ENCODE assay signal across 10 mouse cellular contexts in the genomic region with DNA sequence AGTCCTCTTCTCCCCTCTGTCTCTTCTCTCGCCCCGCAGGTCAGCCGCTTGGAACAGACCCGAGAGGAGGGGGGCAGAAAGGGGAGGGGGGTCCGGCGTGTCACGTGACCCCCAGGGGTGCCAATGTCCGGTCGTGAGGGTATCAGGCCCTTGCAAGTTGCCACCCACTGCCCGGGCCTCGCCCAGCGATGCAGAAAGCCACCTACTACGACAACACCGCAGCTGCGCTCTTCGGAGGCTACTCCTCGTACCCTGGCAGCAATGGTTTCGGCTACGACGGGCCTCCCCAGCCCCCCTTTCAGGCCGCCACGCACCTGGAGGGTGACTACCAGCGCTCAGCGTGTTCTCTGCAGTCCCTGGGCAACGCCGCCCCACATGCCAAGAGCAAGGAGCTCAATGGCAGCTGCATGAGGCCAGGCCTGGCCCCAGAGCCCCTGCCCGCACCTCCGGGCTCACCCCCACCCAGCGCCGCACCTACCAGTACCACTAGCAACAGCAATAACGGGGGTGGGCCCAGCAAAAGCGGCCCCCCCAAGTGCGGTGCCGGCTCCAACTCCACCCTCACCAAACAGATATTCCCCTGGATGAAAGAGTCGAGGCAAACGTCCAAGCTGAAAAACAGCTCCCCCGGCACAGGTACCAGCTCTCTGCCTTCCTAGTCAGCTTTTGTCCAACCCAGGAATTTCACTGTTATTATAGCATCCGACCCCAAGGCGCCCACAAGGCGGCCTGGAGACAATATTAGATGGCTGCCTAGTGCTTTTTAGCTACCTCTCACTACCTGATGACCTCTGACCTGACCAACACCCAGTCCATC. TPM values are rescaled to one million over a fixed set of nuclear protein-coding genes. Genes with fewer than 3 reads are reported as not detected.
DNase-seq lines count a peak whose midpoint lies in the region; ATAC-seq lines count a peak whose summit lies in the region.
"Had no signal": no experiment of that assay in that cellular context is flagged by ENCODE, and none has a peak within 500 bp of the region (broad histone marks: within the 10 kb centered on the region; RNA-seq: fewer than 3 reads in every experiment).

No protein-coding gene starts in this region.

- peak overlapping the region; percentile 29; the same call in 1 of the 2 replicates for H3K27ac ChIP-seq in heart, embryonic 11.5 days (ENCODE audit: low read depth, low read length)
- peak overlapping the region; percentile 98 for H3K27ac ChIP-seq in intestine, embryonic 14.5 days (ENCODE audit: low read depth)
- peak overlapping the region; percentile 55 for H3K27ac ChIP-seq in liver, embryonic 13.5 days
- H3K27ac ChIP-seq: limb, embryonic 13.5 days had no signal

- H3K27me3 ChIP-seq in heart, embryonic 11.5 days (ENCODE audit: control insufficient read depth, insufficient read depth, low read length): peaks cover 92% of the 10 kb centered on the region
- no peaks in the 10 kb centered on the region for H3K27me3 ChIP-seq in intestine, embryonic 14.5 days (replicated peaks; ENCODE audit: control insufficient read depth, insufficient read depth, low read length)
- H3K27me3 ChIP-seq in liver, embryonic 13.5 days: peaks cover 97% of the 10 kb centered on the region

- peak overlapping the region; percentile 76 for H3K4me2 ChIP-seq in heart, embryonic 11.5 days
- H3K4me2 ChIP-seq in intestine, embryonic 14.5 days (ENCODE audit: low read length): peak overlapping the region; percentile 85
- no peak overlapping the region for H3K4me2 ChIP-seq in liver, embryonic 13.5 days

- peaks cover 11% of the 10 kb centered on the region for H3K4me1 ChIP-seq in heart, embryonic 11.5 days (ENCODE audit: control insufficient read depth, insufficient read depth, low read length)
- H3K4me1 ChIP-seq in intestine, embryonic 14.5 days (replicated peaks; ENCODE audit: control insufficient read depth, insufficient read depth, low read length): peaks cover 73% of the 10 kb centered on the region
- peaks cover 4% of the 10 kb centered on the region; the same call in 1 of the 2 replicates for H3K4me1 ChIP-seq in liver, embryonic 13.5 days (replicated peaks)

- ATAC-seq in heart, embryonic 11.5 days (replicated peaks; ENCODE audit: insufficient number of reproducible peaks, low FRiP score, low TSS enrichment): 0 out of 2 replicates have a peak, but pooled peaks have one; percentile 17
- ATAC-seq in intestine, embryonic 14.5 days (replicated peaks; ENCODE audit: low FRiP score, low TSS enrichment, low read depth): no peak
- ATAC-seq in liver, embryonic 13.5 days (ENCODE audit: low read depth): no peak

- no peaks in the 10 kb centered on the region for H3K36me3 ChIP-seq in heart, embryonic 11.5 days (ENCODE audit: control insufficient read depth, insufficient read depth, low read length)
- H3K36me3 ChIP-seq in intestine, embryonic 14.5 days (ENCODE audit: control insufficient read depth, insufficient read depth, low read length): peaks cover 9% of the 10 kb centered on the region; the same call in 1 of the 2 replicates
- H3K36me3 ChIP-seq in liver, embryonic 13.5 days: no peaks in the 10 kb centered on the region
- H3K36me3 ChIP-seq: limb, embryonic 13.5 days had no signal

- peak overlapping the region; percentile 52; the same call in 1 of the 2 replicates for H3K9ac ChIP-seq in heart, embryonic 11.5 days (ENCODE audit: low read depth, low read length)
- H3K9ac ChIP-seq in intestine, embryonic 14.5 days (ENCODE audit: low read length): peak overlapping the region; percentile 76
- no peak overlapping the region for H3K9ac ChIP-seq in liver, embryonic 13.5 days
- H3K9ac ChIP-seq: limb, embryonic 13.5 days had no signal

- H3K9me3 ChIP-seq in heart, embryonic 11.5 days (replicated peaks; ENCODE audit: control insufficient read depth, low read length): no peaks in the 10 kb centered on the region
- H3K9me3 ChIP-seq in intestine, embryonic 14.5 days (ENCODE audit: control insufficient read depth, low read length): no peaks in the 10 kb centered on the region
- no peaks in the 10 kb centered on the region for H3K9me3 ChIP-seq in liver, embryonic 13.5 days (replicated peaks)
- H3K9me3 ChIP-seq: limb, embryonic 13.5 days had no signal

- DNase-seq in heart, adult 9 months (ENCODE audit: low spot score in 2 of 2): no peak
- DNase-seq in adrenal gland, postnatal 10 days: peak; percentile 53
- DNase-seq in intestine, embryonic 14.5 days (ENCODE audit: low spot score): peak; percentile 79
- no peak for DNase-seq in liver, embryonic 13.5 days
- DNase-seq in Muller cell, postnatal 12 days (ENCODE audit: inconsistent ontology term): no peak
- no peak for DNase-seq in right cerebral cortex, postnatal 10 days (ENCODE audit: low spot score in 2 of 2)
- no peak for DNase-seq in layer of hippocampus, adult 11-12 months (ENCODE audit: low spot score)

- 10% methylated on average over 40 of the region's 40 CpGs for WGBS in heart, embryonic 11.5 days (ENCODE audit: insufficient replicate concordance)
- WGBS in intestine, embryonic 14.5 days: 23% methylated on average over 40 of the region's 40 CpGs
- WGBS in liver, embryonic 13.5 days (ENCODE audit: insufficient replicate concordance): 37% methylated on average over 35 of the region's 40 CpGs

- H3K4me3 ChIP-seq in heart, embryonic 11.5 days (ENCODE audit: low read depth, low read length): no peak overlapping the region
- peak overlapping the region; percentile 25; the same call in 1 of the 2 replicates for H3K4me3 ChIP-seq in intestine, embryonic 14.5 days (ENCODE audit: low read depth, low read length)
- H3K4me3 ChIP-seq in liver, embryonic 13.5 days (replicated peaks): no peak overlapping the region
- H3K4me3 ChIP-seq: myocyte had no signal

RNA-seq across cellular contexts. Expression of a gene that starts 6.1 kb away (rescaled TPM):
- polyA plus RNA-seq in heart, embryonic 11.5 days (2014; fragmentation: Nextera tagmentation; extraction: Ambion mirVana): 4.5 and 7.4 TPM in 2 replicates
- 10 to 100 TPM; 16.3 to 16.7 TPM for total RNA-seq in adrenal gland, postnatal 10 days (2021)
- polyA plus RNA-seq in intestine, embryonic 14.5 days (2014; fragmentation: Nextera tagmentation; extraction: Ambion mirVana): 22.9 and 27.9 TPM in 2 replicates
- polyA plus RNA-seq in liver, embryonic 13.5 days (2015; fragmentation: Nextera tagmentation; extraction: Ambion mirVana): 1.2 and 1.7 TPM in 2 replicates
- polyA plus RNA-seq: myocyte had no signal

RNA-seq across cellular contexts. Expression of a gene that starts 21.1 kb away (rescaled TPM):
- polyA plus RNA-seq in heart, embryonic 11.5 days (2014; fragmentation: Nextera tagmentation; extraction: Ambion mirVana): 0.74 and 1.0 TPM in 2 replicates
- 10 to 100 TPM; 13.7 to 24.8 TPM for total RNA-seq in adrenal gland, postnatal 10 days (2021)
- polyA plus RNA-seq in intestine, embryonic 14.5 days (2014; fragmentation: Nextera tagmentation; extraction: Ambion mirVana): 3.7 and 4.9 TPM in 2 replicates
- 0.08 and 0.13 TPM in 2 replicates for polyA plus RNA-seq in liver, embryonic 13.5 days (2015; fragmentation: Nextera tagmentation; extraction: Ambion mirVana)
- polyA plus RNA-seq: myocyte had no signal

RNA-seq across cellular contexts. Expression of a gene that starts 21.3 kb away (rescaled TPM):
- polyA plus RNA-seq in heart, embryonic 11.5 days (2014; fragmentation: Nextera tagmentation; extraction: Ambion mirVana): 0.19 TPM in 1 of 2 replicates, not detected in the other
- not detected for total RNA-seq in adrenal gland, postnatal 10 days (2021)
- 0.36 and 0.42 TPM in 2 replicates for polyA plus RNA-seq in intestine, embryonic 14.5 days (2014; fragmentation: Nextera tagmentation; extraction: Ambion mirVana)
- 0.05 and 0.08 TPM in 2 replicates for polyA plus RNA-seq in liver, embryonic 13.5 days (2015; fragmentation: Nextera tagmentation; extraction: Ambion mirVana)
- polyA plus RNA-seq: myocyte had no signal

RNA-seq across cellular contexts. Expression of a gene that starts 26.2 kb away (rescaled TPM):
- 0.21 and 0.77 TPM in 2 replicates for polyA plus RNA-seq in heart, embryonic 11.5 days (2014; fragmentation: Nextera tagmentation; extraction: Ambion mirVana)
- 10 to 100 TPM in 1 of 2 experiments, 1 to 10 TPM in 1; 8.4 to 15.9 TPM for total RNA-seq in adrenal gland, postnatal 10 days (2021)
- 3.5 and 3.8 TPM in 2 replicates for polyA plus RNA-seq in intestine, embryonic 14.5 days (2014; fragmentation: Nextera tagmentation; extraction: Ambion mirVana)
- polyA plus RNA-seq in liver, embryonic 13.5 days (2015; fragmentation: Nextera tagmentation; extraction: Ambion mirVana): 0.16 and 0.20 TPM in 2 replicates
- polyA plus RNA-seq: myocyte had no signal

RNA-seq across cellular contexts. Expression of a gene that starts 41.1 kb away (rescaled TPM):
- polyA plus RNA-seq in heart, embryonic 11.5 days (2014; fragmentation: Nextera tagmentation; extraction: Ambion mirVana): 0.65 and 2.4 TPM in 2 replicates
- 10 to 100 TPM; 12.1 to 17.1 TPM for total RNA-seq in adrenal gland, postnatal 10 days (2021)
- 49.6 and 51.6 TPM in 2 replicates for polyA plus RNA-seq in intestine, embryonic 14.5 days (2014; fragmentation: Nextera tagmentation; extraction: Ambion mirVana)
- polyA plus RNA-seq in liver, embryonic 13.5 days (2015; fragmentation: Nextera tagmentation; extraction: Ambion mirVana): 0.44 and 0.58 TPM in 2 replicates
- polyA plus RNA-seq: myocyte had no signal

Comparison
In these comparisons a context has a peak if more than half of its experiments do, and no peak if none do; other contexts are left out.
1. H3K27ac ChIP-seq: peak in every context shown above with its lines; median percentile 98 in intestine, embryonic 14.5 days; 55 in liver, embryonic 13.5 days; 29 in heart, embryonic 11.5 days.
2. DNase-seq: peak in adrenal gland, postnatal 10 days (single experiment) and intestine, embryonic 14.5 days (single experiment); none in heart, adult 9 months (0 of 2), liver, embryonic 13.5 days (single experiment), Muller cell, postnatal 12 days (single experiment), right cerebral cortex, postnatal 10 days (0 of 2) and layer of hippocampus, adult 11-12 months (single experiment).